Mouse (Mus musculus): ENCODE results near the gene Serpine3.

DNA sequence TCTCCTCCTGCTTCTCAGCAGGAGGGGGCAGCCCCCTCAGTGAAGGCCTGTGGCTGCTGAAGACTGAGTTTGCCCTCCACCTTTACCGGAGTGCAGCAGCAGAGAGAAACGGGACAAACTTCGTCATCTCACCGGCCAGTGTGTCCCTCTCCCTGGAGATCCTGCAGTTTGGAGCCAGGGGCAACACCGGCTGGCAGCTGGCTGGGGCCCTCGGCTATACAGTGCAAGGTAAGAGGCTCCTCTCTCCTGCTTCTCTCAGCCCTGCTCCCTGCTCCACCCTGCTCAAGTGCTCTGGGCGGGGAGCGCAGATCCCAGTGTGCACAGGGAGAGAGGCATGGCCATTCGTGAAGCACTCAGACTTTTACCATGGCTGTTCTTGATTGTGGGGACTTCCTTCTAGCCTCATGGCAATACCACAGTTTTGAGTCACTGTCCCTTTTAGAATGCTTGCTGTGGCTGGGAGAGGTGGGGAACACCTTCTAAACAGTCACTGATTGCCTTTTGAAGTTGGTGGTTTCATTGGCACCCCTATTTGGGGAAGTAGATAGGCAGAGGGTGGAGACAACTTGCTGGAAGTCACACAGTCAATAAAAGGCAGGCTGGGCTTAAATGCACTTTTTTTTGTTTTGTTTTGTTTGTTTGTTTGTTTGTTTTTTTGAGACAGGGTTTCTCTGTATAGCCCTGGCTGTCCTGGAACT lies 1.7 kb downstream of the Serpine3 start:
- no peak for TF ChIP-seq CTCF (IDR thresholded peaks at IDR 0.05; ENCODE audit: extremely low read depth, insufficient read length, insufficient replicate concordance, low read depth, low read length)
- no peak for TF ChIP-seq POLR2A (IDR thresholded peaks at IDR 0.05; ENCODE audit: low read depth, low read length)
